Mouse (Mus musculus) left cerebral cortex, postnatal 36 days (tissue): Measurements from ENCODE around the gene Agpat2. TPM values are rescaled to one million over a fixed set of nuclear protein-coding genes. Genes with fewer than 3 reads are reported as not detected.

Source experiments
- DNase-seq, 2 experiments: peaks; one replicate each; pipeline ENCODE4 v3.0.0; 2021 to 2022; ENCODE audit warnings: low spot score in 2 of 2, mixed read lengths in 1 of 2
- intact Hi-C: fragments of 180-260 bp; cut with DNase I; formaldehyde crosslinking; loops from one replicate; pipeline ENCODE4 v1.15.1; 2025
- total RNA-seq, 2 experiments: library from RNA; stranded (reverse); gene quantifications; 2 replicates each; pipeline ENCODE4 v1.2.3; 2021

Gene Agpat2
- total RNA-seq = 1 to 10 TPM; 1.5 to 1.6 TPM

DNA sequence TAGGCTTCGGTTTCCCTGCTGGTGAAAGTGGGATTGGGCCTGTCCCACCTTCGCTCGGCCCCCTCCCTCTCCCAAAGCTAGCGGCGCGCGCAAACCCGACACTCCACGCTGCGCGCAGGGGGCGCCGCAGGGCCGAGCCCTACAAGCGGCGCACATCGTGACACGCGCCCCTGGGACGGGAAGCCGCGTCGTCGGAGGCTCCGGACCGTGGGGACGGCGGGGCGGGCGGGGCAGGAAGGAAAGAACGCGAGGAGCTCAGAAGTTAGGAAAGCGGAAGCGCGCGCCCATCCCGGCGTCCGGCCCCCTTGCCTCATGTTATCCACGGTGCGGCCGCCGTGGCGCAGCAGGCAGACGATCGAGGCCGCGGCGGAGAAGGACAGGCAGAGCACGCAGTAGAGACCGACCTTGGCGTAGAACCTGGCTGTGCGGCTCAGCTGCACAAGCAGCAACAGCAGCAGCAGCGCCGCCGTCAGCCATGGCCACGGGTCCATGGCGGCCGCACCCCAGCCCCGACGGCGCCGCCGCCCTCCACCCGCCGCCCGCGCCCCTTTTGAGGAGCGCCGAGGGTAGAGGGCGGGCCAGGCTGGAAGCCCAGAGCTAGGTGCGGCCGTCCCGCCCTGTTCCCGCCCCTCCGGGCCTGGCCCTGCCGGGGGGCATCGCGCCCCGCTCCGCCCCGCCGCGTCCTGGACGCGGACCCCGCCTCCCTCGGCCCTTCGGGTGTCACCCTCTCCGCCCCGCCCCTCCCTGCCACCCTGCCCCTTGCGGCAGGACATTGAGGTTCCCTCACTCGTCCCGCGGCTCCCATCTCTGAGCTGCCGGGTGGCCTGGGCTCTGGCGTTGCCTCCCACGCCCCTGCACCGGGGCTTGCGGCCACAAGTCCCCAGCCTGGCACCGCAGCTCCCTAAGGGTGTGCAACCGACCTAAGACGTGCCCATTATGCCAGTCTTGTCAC lies at the start of gene Agpat2:
TSS of gene Agpat2 (minus strand) at position 698 of the 952 bp plus-strand sequence.
- intact Hi-C loops = no loop called here
- DNase-seq = peak in 1 of 2 experiments; percentile 18

DNA sequence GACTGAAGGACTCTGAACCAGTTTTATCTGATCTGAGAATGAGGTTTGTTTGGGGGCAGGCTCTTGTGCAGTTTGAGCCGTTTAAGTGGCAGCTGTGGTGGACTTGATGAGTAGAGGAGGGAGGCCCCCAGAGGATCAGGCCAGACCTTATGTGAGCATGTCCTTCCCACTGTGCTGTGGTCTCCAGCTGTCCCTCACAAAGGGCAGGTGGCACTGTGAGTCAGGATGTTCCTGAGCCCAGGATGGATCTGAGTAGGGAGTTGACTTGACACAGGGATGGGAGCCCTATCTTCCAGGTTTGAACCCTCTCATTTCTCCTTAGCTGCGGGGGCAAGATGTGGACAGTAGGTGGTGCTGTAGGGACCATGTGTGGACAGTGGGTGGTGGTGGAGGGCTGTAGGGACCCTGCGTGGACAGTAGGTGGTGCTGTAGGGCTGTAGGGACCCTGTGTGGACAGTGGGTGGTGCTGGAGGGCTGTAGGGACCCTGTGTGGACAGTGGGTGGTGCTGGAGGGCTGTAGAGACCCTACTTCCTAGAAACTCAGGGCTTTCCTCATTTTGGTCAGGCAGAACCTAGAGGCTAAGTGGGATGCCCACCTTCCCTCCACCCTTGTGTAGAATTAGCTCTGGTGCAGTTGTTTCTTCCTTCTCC lies 42.6 kb upstream of the Agpat2 start:
- DNase-seq = peak; percentile 68 to 69
- intact Hi-C loops = loop anchor here (5.0 kb wide), 1 partner anchor 391 kb away; no protein-coding TSS in a partner anchor

DNA sequence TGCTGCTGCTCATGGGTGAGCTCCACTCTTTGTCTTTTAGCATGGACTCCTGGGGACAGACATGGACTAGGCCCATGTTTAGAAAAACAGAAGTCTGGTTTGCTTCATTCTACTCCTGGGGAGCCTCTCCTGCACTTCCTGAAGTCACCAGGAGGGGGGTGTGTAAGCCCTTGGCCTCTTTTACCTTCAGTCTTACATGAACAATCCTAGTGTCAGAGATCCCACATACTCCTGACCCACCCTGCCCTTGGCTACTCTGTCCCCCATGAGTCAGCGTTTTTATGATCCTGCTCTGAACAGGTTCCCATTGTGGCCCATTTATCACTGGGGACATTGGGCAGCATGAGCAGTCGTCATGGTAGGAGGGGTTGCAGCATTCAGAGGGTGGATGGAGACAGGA lies 39.7 kb upstream of the Agpat2 start:
- no peak for DNase-seq
- intact Hi-C loops = loop anchor here (5.0 kb wide), 1 partner anchor 258 kb away; the partner anchor contains the start of gene Surf6

DNA sequence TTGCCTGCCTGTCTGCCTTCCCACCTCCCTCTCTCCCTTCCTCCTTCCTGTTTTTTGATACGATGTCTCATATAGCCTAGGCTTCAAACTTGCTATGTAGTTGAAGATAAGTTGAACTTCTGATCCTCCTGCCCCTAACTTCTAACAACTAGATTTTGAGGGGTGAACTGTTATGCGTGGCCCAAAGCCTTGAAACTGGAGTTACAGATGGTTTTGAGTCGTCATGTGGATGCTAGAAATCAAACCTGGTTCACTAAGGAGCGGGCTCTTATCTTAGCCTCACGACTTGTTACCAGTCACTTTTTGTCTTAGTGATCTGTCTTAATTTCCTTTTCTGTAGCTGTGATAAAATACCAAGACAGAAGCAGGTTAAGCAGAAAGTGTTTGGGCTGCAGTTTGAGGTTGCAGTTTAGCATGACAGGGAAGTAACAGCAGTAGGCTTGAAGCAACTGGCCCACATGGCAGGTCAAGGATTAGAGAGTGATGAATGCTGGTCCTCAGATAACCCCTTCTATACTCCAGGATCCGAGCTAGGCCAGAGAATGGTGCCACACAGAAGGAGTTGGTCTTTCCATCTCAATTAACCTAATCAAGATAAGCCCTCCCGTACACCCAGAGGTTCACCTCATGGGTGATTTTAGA lies 36.9 kb upstream of the Agpat2 start:
- intact Hi-C loops = loop anchor here (5.0 kb wide), 1 partner anchor 261 kb away; the partner anchor contains the start of gene Surf6
- DNase-seq = no peak

DNA sequence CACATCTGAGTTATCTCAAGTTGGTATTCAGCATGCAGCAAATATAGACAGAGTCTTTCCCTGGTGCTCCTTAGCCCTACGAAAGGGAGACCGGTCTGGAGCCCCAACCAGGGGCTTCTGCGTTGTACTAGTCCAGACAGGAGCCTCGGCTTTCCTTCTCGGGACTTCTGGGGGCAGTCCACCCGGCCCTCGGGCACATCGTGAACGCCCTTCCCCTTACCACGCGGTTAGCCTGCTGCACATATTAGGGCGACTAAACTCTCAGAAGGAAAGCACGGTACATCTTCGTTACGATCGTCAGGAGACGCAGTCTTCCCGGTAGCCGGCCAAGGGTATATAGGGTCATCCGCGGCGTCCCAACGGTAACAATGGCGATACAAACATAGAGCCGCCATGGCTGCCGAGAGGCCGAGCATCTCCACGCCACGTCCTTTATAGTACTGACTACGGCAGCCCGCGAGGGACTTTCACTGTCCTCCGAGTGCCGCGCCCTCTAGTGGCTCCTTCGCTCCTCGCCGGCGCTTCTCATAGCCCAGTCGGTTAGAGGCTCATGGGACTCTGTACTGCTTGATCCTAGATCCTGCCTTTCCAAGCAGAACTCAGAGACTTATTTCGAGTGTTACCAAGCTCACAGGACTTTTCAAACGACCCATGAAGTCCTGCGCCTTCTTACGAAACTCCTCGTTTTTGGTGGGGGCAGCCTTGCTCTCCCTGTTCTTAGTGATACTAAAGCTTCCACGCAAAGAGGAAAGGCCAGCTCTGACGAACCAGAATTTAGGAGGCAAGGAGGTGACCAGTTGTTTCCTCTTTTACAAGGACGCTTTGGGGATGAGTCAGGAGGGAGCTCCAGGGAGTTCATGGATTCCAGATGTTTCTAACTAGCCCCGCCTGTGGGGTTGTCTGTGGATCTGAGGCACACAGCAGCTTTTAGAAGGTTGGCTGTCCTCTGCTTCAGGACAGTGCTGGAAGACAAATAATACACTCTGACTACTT lies 35.9 kb upstream of the Agpat2 start:
- DNase-seq = peak; percentile 95 to 98
- intact Hi-C loops = loop anchor here (5.0 to 10.0 kb wide), 2 partner anchors 262 to 375 kb away; partner anchors contain the start of gene Surf6

DNA sequence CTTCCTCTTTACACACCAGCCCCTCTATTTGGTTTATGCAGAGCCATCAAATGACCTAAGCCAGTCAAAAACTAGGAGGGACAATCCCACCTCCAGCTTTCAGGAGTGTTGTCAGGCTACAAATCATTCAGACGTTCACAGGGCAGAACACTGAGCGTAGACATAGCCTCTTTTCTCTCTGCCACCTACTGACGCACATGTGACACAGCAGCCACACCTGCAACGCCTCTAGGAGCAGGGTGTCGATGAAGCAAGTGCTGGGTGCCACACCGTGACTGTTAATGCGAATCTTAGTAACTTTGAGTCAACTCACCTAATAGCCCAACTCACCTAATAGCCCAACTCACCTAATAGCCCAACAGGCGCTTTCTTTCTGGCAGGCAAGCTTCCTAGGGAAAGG lies 34.9 kb upstream of the Agpat2 start:
- no peak for DNase-seq

DNA sequence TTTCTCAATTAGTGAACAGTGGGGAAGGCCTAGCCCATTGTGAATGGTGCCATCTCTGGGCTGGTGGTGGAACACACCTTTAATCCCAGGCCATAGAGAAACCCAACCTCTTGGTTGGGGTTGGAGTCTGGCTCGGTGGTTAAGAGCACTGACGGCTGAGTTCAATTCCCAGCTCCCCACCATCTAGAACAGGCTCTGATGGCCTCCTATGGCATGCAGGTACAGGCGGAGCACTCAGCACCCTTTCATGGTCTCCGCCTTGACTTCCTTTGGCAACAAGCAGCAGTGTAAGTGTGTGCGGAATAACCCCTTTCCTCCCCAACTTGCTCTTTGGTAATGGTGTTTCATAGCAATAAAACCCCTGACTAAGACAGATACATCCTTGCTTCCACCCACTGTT lies 34.4 kb upstream of the Agpat2 start:
- intact Hi-C loops = loop anchor here (10.0 kb wide), 1 partner anchor 376 kb away; no protein-coding TSS in a partner anchor
- no peak for DNase-seq

More for the DNA sequence above, 34.9 kb upstream of the Agpat2 start:
- intact Hi-C loops = loop anchor here (10.0 kb wide), 1 partner anchor 376 kb away; no protein-coding TSS in a partner anchor

DNA sequence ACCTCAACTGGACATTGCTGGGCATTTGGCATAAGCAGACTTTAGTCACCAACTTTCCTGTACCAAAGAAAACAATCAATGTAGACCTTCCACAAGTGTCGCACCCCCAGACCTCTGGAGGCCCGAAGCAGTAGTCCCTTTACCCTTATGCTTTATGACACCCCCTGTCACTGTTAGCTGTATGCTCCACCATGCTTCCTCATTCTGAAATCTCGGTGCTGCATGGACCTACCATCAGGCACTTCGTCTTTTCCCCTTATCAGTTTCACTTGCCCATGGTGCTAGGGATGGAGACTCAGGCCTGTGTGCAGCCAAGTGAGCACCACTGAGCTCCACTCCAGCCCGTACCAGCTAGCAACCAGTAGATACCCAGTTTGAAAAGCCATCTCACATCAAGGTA lies 33.8 kb upstream of the Agpat2 start:
- no peak for DNase-seq
- intact Hi-C loops = loop anchor here (10.0 kb wide), 1 partner anchor 377 kb away; no protein-coding TSS in a partner anchor

DNA sequence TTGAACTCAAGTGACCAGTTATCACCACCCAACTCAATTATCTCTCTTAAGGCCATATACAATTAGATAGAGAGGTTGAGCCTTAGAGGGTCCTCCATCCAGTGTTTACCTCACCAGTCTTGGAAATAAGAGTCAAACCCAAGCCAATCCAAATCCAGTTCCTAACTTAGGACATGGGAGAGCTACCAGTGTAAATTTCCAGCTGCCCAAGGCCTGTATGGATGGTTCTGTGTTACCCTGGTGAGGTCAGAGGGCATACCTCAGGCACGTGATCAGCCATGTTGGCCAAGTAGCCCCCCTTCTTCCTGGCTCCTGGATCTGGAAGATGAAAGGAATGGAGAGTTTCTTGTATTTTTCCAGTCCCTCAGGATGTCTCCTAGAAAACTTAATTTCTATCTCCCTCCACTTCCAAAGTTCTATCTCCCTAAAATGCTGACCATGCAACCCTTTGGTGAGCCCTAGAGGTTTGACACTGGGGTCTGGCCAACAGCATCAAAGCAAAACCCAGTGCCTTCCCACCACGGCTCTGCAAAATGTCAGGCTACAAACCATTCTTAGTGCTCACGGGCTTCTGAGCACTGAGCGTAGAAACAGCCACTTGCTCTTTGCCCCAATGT lies 33.2 kb upstream of the Agpat2 start:
- no peak for DNase-seq
- intact Hi-C loops = loop anchor here (10.0 kb wide), 1 partner anchor 377 kb away; no protein-coding TSS in a partner anchor

DNA sequence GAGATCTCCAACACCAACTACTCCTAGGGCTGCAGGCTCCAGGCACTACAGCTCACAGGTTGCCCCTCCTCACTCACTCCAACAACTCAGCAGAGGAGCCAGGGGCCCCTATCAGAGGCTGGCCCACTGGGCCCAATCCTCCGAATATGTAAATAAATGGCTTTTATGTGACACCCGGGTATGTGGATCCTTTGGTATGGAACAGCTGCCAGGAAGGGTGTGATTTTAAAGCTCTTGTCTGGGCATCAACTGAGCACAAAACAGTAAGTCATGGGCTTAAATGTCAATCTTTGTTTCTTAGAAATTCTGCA lies 32.1 kb upstream of the Agpat2 start:
- DNase-seq = no peak
- intact Hi-C loops = loop anchor here (10.0 kb wide), 1 partner anchor 379 kb away; no protein-coding TSS in a partner anchor

DNA sequence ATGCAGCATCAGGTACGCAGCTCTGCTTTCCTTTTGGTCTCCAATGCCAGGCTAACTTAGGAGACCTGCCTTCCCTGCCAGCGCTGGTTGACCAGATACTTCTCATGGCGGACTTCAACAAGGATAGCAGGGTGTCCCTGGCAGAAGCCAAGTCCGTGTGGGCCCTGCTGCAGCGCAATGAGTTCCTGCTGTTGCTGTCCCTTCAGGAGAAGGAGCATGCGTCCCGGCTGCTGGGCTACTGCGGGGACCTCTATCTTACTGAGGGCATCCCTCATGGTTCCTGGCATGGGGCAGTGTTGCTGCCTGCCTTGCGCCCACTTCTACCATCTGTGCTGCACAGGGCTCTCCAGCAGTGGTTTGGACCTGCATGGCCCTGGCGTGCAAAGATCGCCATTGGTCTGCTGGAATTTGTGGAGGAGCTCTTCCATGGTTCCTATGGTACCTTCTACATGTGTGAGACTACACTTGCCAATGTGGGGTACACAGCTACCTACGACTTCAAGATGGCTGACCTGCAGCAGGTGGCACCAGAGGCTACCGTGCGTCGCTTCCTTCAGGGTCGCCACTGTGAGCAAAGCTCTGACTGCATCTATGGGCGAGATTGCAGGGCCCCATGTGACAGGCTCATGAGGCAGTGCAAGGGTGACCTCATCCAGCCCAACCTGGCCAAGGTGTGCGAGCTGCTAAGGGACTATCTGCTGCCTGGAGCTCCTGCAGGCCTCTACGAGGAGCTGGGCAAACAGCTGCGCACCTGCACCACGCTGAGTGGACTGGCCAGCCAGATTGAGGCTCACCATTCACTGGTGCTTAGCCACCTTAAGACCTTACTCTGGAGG lies 31.5 kb upstream of the Agpat2 start:
- intact Hi-C loops = loop anchor here (10.0 kb wide), 1 partner anchor 379 kb away; no protein-coding TSS in a partner anchor
- DNase-seq = no peak

DNA sequence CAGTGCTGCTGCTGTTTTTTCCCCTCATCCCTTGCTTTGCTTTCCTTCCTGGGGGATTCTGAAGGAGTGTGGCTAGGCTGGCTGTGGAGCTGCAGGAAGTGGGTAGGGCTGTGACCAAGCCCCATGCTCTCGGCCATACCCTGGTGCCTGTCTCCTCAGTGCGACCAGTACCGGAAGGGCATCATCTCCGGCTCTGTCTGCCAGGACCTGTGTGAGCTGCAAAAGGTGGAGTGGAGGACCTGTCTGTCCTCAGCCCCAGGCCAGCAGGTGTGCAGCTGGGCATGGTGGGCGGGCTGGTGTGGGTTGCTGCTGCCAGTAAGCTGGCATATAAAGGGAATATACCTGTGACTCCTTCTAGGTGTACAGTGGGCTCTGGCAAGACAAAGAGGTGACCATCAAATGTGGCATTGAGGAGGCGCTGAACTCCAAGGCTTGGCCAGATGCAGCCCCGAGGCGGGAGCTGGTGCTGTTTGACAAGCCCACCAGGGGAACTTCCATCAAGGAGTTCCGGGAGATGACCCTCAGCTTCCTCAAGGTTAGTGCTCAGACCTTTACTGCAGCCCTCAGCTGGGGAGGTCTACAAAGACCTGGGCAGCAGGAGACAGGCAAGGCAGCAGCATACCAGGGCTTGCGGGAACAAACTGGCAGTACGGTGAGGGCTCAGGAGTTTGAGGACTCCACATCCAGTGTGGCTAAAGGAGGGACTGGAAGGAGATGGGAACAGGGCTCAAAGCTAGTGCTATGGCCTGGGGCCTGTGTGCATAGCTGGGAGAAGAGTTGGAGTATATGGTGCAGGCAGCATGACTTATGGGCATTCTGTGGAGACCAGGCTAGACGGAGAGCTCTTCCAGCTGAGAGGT lies 30.6 kb upstream of the Agpat2 start:
- DNase-seq = no peak
- intact Hi-C loops = loop anchor here (10.0 kb wide), 1 partner anchor 380 kb away; no protein-coding TSS in a partner anchor

DNA sequence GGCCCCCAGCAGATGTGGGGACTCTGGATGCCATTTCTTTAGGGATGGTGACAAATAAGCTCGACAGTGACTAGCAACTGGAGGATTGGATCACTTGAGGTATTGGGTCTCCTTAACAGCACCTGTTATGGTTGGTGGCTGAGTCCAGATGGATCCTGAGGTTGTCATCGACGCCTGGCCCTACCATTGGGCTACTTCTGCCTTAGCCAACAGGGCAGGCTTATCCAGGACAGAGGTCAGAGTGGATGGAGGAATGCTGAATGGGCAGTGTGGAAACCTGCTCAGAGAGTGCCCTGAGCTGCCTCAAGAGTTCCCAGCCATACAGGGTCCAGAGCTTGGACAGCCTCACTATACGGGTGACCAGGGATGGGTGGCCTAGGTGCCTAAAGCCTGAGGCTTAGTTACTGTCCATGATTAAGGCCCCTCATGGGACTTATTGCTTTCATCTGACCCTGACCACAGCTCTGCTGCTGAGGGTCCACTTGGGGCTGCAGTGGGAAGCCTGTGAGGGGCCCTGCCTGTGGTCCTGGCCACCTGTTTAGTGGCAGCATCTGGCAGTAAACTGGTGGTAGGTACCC lies 29.8 kb upstream of the Agpat2 start:
- no peak for DNase-seq

DNA sequence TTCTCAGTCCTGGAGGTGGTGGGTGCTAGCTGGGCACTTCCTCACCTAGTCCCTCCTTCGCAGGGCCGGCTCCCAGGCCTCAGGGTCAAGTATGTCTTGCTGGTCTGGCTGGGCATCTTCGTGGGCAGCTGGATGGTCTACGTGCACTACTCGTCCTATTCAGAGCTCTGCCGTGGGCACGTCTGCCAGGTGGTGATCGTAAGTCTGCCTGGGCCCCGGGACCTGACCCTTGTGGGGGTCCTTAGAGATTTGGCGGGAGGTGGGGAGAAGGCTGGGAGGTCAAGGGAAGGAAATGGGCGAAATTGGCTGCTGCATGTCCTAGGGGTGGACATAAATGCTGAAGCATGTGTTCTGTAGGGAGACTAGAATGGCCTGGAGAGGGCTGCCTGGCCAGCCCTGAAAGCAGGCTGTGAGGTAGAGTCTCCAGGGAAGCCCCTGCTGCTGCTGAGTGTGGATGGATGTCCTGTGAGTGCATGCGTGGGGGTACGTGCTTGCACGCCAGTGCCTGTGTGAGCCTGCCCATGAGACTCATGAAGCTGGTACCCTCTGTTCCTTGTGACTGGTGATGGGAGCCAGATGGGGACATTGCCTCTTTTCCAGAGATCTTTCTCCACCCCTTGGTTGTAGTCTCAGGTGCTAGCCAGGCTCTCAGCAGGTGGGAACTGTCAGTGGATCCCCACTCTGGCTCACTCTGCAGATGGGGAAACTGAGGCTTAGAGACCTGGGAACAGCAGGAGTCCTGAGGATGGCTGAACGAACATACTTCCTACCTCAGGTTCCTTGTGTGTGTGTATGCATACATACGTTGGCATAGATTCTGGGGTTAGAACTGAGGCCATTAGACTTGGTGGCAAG lies 28.6 kb upstream of the Agpat2 start:
- DNase-seq = no peak
- intact Hi-C loops = loop anchor here (10.0 kb wide), 1 partner anchor 382 kb away; no protein-coding TSS in a partner anchor

More for the DNA sequence above, 29.8 kb upstream of the Agpat2 start:
- intact Hi-C loops = loop anchor here (10.0 kb wide), 1 partner anchor 381 kb away; no protein-coding TSS in a partner anchor
